Mouse (Mus musculus): ENCODE measurements at regions not wholly inside any gene's neighbourhood (a gene's known extent, or its start where the extent isn't known, plus 50 kb on each side); places are given as distances from the start of the nearest gene placed in this dataset.

- no peaks in the 10 kb centered on the region for H3K9me3 ChIP-seq (ENCODE audit: control insufficient read depth, low read length)
- ATAC-seq (ENCODE audit: low FRiP score, low read depth) (no peak), DNase-seq (ENCODE audit: low spot score) (no peak)
- TF ChIP-seq POLR2A (IDR thresholded peaks at IDR 0.05; ENCODE audit: borderline replicate concordance, extremely low read depth, insufficient read depth, insufficient read length) = no peak
- no peak overlapping the region for H3K9ac ChIP-seq (ENCODE audit: low read depth, low read length, severe bottlenecking)
- 38% methylated on average over 14 of the region's 17 CpGs for WGBS
- no peak overlapping the region for H3K27ac ChIP-seq (replicated peaks; ENCODE audit: low read depth, low read length)
- no peak overlapping the region for H3K4me3 ChIP-seq (replicated peaks; ENCODE audit: low read length)
- no peaks in the 10 kb centered on the region for H3K27me3 ChIP-seq (ENCODE audit: control insufficient read depth, insufficient read depth, low read length)
- H3K4me1 ChIP-seq (ENCODE audit: control insufficient read depth, insufficient read depth, low read length) = no peaks in the 10 kb centered on the region; the same call in 1 of the 2 replicates
- H3K4me2 ChIP-seq (replicated peaks; ENCODE audit: low read depth, low read length, severe bottlenecking) = no peak overlapping the region
- H3K36me3 ChIP-seq (ENCODE audit: control insufficient read depth, insufficient read depth, low read length) = no peaks in the 10 kb centered on the region
Observed at GRCm38 (mm10) chr3:19059906-19060870, 568.3 kb downstream of the 1700064H15Rik start.

GRCm38 (mm10) chr3:19061488-19062248, 566.8 kb downstream of the 1700064H15Rik start:
- ATAC-seq (ENCODE audit: low FRiP score, low read depth) = peak; percentile 37
- WGBS = 32% methylated on average over 12 of the region's 14 CpGs

GRCm38 (mm10) chr3:19062249-19062859, 566.1 kb downstream of the 1700064H15Rik start:
- ATAC-seq (ENCODE audit: low FRiP score, low read depth) (peak; percentile 44), DNase-seq (ENCODE audit: low spot score) (peak; percentile 85)
- Histone ChIP-seq H3K4me2 (replicated peaks; ENCODE audit: low read depth, low read length, severe bottlenecking) (0 out of 2 replicates have a peak overlapping the region, but pooled peaks have one; percentile 8), H3K4me1 (ENCODE audit: control insufficient read depth, insufficient read depth, low read length) (no peaks in the 10 kb centered on the region), H3K4me3 (replicated peaks; ENCODE audit: low read length) (no peak overlapping the region), H3K9ac (ENCODE audit: low read depth, low read length, severe bottlenecking) (no peak overlapping the region), H3K9me3 (ENCODE audit: control insufficient read depth, low read length) (no peaks in the 10 kb centered on the region), H3K36me3 (ENCODE audit: control insufficient read depth, insufficient read depth, low read length) (no peaks in the 10 kb centered on the region), H3K27me3 (ENCODE audit: control insufficient read depth, insufficient read depth, low read length) (no peaks in the 10 kb centered on the region), H3K27ac (replicated peaks; ENCODE audit: low read depth, low read length) (no peak overlapping the region)
- 29% methylated on average over 6 of the region's 6 CpGs for WGBS
- TF ChIP-seq POLR2A (IDR thresholded peaks at IDR 0.05; ENCODE audit: borderline replicate concordance, extremely low read depth, insufficient read depth, insufficient read length) = no peak

More at GRCm38 (mm10) chr3:19061488-19062248, 566.8 kb downstream of the 1700064H15Rik start:
- Histone ChIP-seq H3K4me2 (replicated peaks; ENCODE audit: low read depth, low read length, severe bottlenecking) (0 out of 2 replicates have a peak overlapping the region, but pooled peaks have one; percentile 8), H3K27me3 (ENCODE audit: control insufficient read depth, insufficient read depth, low read length) (no peaks in the 10 kb centered on the region), H3K9ac (ENCODE audit: low read depth, low read length, severe bottlenecking) (no peak overlapping the region), H3K4me3 (replicated peaks; ENCODE audit: low read length) (no peak overlapping the region), H3K36me3 (ENCODE audit: control insufficient read depth, insufficient read depth, low read length) (no peaks in the 10 kb centered on the region), H3K9me3 (ENCODE audit: control insufficient read depth, low read length) (no peaks in the 10 kb centered on the region), H3K27ac (replicated peaks; ENCODE audit: low read depth, low read length) (no peak overlapping the region), H3K4me1 (ENCODE audit: control insufficient read depth, insufficient read depth, low read length) (no peaks in the 10 kb centered on the region; the same call in 1 of the 2 replicates)
- DNase-seq (ENCODE audit: low spot score) = no peak
- TF ChIP-seq POLR2A (IDR thresholded peaks at IDR 0.05; ENCODE audit: borderline replicate concordance, extremely low read depth, insufficient read depth, insufficient read length) = no peak

- Histone ChIP-seq H3K4me1 (ENCODE audit: control insufficient read depth, insufficient read depth, low read length) (no peaks in the 10 kb centered on the region), H3K27me3 (ENCODE audit: control insufficient read depth, insufficient read depth, low read length) (no peaks in the 10 kb centered on the region), H3K9ac (ENCODE audit: low read depth, low read length, severe bottlenecking) (no peak overlapping the region), H3K4me2 (replicated peaks; ENCODE audit: low read depth, low read length, severe bottlenecking) (no peak overlapping the region), H3K4me3 (replicated peaks; ENCODE audit: low read length) (no peak overlapping the region), H3K27ac (replicated peaks; ENCODE audit: low read depth, low read length) (no peak overlapping the region), H3K36me3 (ENCODE audit: control insufficient read depth, insufficient read depth, low read length) (no peaks in the 10 kb centered on the region), H3K9me3 (ENCODE audit: control insufficient read depth, low read length) (no peaks in the 10 kb centered on the region)
- TF ChIP-seq POLR2A (IDR thresholded peaks at IDR 0.05; ENCODE audit: borderline replicate concordance, extremely low read depth, insufficient read depth, insufficient read length) = no peak
- DNase-seq (ENCODE audit: low spot score) = no peak
- no peak for ATAC-seq (ENCODE audit: low FRiP score, low read depth)
- 84% methylated on average over 3 of the region's 3 CpGs for WGBS
Observed at GRCm38 (mm10) chr3:19067141-19067757, 561.2 kb downstream of the 1700064H15Rik start.

Data from limb, embryonic 14.5 days (tissue).